Mouse (Mus musculus): ENCODE measurements at regions not wholly inside any gene's neighbourhood (a gene's known extent, or its start where the extent isn't known, plus 50 kb on each side); places are given as distances from the start of the nearest gene placed in this dataset.
A peak's percentile ranks its signal among the peaks of the same experiment; 100 is the strongest.
"Not testable (repeated sequence)": the region's sequence is repeated elsewhere in the genome, so short reads cannot be mapped to it uniquely, and the experiment has no call there.

DNA sequence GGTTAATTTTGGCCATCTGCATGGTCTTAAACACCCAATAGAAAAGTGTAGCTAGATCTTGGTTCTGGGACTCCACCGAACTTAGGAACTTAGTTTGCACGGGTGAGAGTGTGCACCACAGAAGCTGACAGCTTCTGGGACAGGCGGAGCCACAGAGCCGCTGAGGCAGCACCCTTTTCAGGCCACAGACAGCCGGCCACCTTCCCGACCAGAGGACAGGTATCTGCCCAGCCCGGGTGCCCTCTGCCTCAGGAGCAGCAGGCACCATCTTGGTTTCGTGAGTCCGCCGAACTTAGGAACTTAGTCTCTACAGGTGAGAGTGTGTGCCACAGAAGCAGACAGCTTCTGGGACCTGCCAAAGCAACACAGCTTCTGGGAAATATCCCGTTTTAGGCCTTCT is 82.6 kb downstream of the Btbd35f22 start:
- DNase-seq (ENCODE audit: low spot score in 2 of 2): not testable (repeated sequence)

DNA sequence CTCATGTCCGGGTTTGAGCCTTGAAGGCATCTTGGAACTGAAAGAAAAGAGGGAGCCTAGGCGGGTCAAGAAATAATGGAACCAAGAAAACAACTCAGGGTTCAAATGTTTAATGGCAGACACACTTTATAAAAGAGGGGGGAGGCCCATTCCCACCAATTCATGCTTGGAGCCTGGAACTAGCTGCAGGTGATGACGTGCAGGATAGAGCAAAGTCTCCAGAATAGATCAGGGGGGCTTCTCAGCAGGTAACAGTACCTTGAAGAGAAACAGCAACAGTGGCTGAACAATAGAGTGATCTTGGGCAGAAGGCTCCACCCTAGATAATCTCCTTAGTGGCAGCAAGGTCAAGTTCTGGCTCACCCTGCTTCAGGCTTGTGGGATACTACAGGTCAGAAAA is 100.5 kb downstream of the Btbd35f22 start:
- DNase-seq (ENCODE audit: low spot score in 2 of 2): peak in 1 of 2 experiments; percentile 15

Data from gastrocnemius, postnatal 4 days (tissue).